Mouse (Mus musculus) liver, embryonic 11.5 days (tissue): Measurements from ENCODE around the gene Tln1. TPM values are rescaled to one million over a fixed set of nuclear protein-coding genes. Genes with fewer than 3 reads are reported as not detected.

Experiments
- ATAC-seq: fragments of 200-750 bp; cut with Nextera tagmentation; replicated peaks from 2 replicates; pipeline ENCODE4 v1.8.0; 2017; ENCODE audit warnings: moderate number of reproducible peaks, mild to moderate bottlenecking, moderate TSS enrichment, moderate library complexity; ENCODE audit not compliant: low FRiP score
- DNase-seq: peaks from one replicate; pipeline ENCODE4 v3.0.0-alpha.2; 2017; ENCODE audit warnings: low spot score
- H3K27ac ChIP-seq: fragments of 300-500 bp; sonication (generic); 2 replicates; pipeline ENCODE4 v1.5.1; 2014; ENCODE audit warnings: mild to moderate bottlenecking, low read depth, low read length, control low read depth
- H3K27me3 ChIP-seq: fragments of 300-500 bp; sonication (generic); replicated peaks from 2 replicates; pipeline ENCODE4 v1.6.1; 2014; ENCODE audit warnings: low read length, mixed read lengths; ENCODE audit not compliant: control insufficient read depth, insufficient read depth
- H3K36me3 ChIP-seq: fragments of 300-500 bp; sonication (generic); 2 replicates; pipeline ENCODE4 v1.6.1; 2014; ENCODE audit warnings: mild to moderate bottlenecking, low read length, moderate library complexity, mixed read lengths; ENCODE audit not compliant: control insufficient read depth, insufficient read depth
- H3K4me1 ChIP-seq: fragments of 300-500 bp; sonication (generic); replicated peaks from 2 replicates; pipeline ENCODE4 v1.6.1; 2014; ENCODE audit warnings: low read length, mixed read lengths; ENCODE audit not compliant: control insufficient read depth, insufficient read depth
- H3K4me2 ChIP-seq: fragments of 300-500 bp; sonication (generic); 2 replicates; pipeline ENCODE4 v1.6.1; 2014; ENCODE audit warnings: mild to moderate bottlenecking, control low read depth, moderate library complexity
- H3K4me3 ChIP-seq: fragments of 300-500 bp; sonication (generic); 2 replicates; pipeline ENCODE4 v1.5.1; 2014; ENCODE audit warnings: low read depth, low read length, control low read depth
- H3K9ac ChIP-seq: fragments of 300-500 bp; sonication (generic); 2 replicates; pipeline ENCODE4 v1.6.1; 2014; ENCODE audit warnings: low read depth, low read length, control low read depth
- H3K9me3 ChIP-seq: fragments of 300-500 bp; sonication (generic); 2 replicates; pipeline ENCODE4 v1.6.1; 2016; ENCODE audit warnings: low read length, inconsistent platforms, mixed read lengths; ENCODE audit not compliant: control insufficient read depth
- WGBS: fragments of 180-500 bp; shearing (Covaris S2); extraction: QIAGEN DNeasy Blood & Tissue Kit; methylation state at CpG from one replicate; pipeline ENCODE4 v1.1.7; 2014; 5-methylcytosine and 5-hydroxymethylcytosine counted together
- polyA plus RNA-seq: library from polyadenylated mRNA; unstranded; fragments of >200 nt; fragmentation: Nextera tagmentation; extraction: Ambion mirVana; gene quantifications from 2 replicates; pipeline ENCODE4 v1.2.1, GENCODE M21; 2014

Tln1 gene
- polyA plus RNA-seq, 1 experiment from 2014 or later = 66.4 TPM

- H3K4me3 ChIP-seq = no peak overlapping the region
- no peak for DNase-seq
- no peaks in the 10 kb centered on the region for H3K9me3 ChIP-seq
- no peak overlapping the region for H3K27ac ChIP-seq
- H3K27me3 ChIP-seq = peaks cover 21% of the 10 kb centered on the region
- H3K4me2 ChIP-seq = no peak overlapping the region
- 76% methylated on average over 9 of the region's 9 CpGs for WGBS
- H3K9ac ChIP-seq = no peak overlapping the region
- peaks cover 10% of the 10 kb centered on the region for H3K4me1 ChIP-seq
- ATAC-seq = no peak
- H3K36me3 ChIP-seq = peaks cover 23% of the 10 kb centered on the region
These were observed 34.0 kb downstream of the Tln1 start for GRCm38 (mm10) chr4:43528487-43528886.

GRCm38 (mm10) chr4:43527880-43528279 lies 34.6 kb downstream of the Tln1 start:
- ATAC-seq = no peak
- Histone ChIP-seq H3K4me2 (no peak overlapping the region), H3K9me3 (no peaks in the 10 kb centered on the region), H3K27ac (no peak overlapping the region), H3K36me3 (peaks cover 17% of the 10 kb centered on the region), H3K4me1 (peaks cover 16% of the 10 kb centered on the region), H3K9ac (no peak overlapping the region), H3K4me3 (no peak overlapping the region), H3K27me3 (peaks cover 27% of the 10 kb centered on the region)
- 68% methylated on average over 5 of the region's 5 CpGs for WGBS
- no peak for DNase-seq

GRCm38 (mm10) chr4:43519956-43520355 lies 42.5 kb downstream of the Tln1 start:
- ATAC-seq = peak; percentile 42; the same call in 1 of the 2 replicates
- WGBS = 18% methylated on average over 6 of the region's 6 CpGs
- Histone ChIP-seq H3K36me3 (no peaks in the 10 kb centered on the region), H3K9me3 (no peaks in the 10 kb centered on the region), H3K4me3 (no peak overlapping the region), H3K27me3 (peaks cover 41% of the 10 kb centered on the region), H3K27ac (no peak overlapping the region), H3K4me2 (peak overlapping the region; percentile 5; the same call in 1 of the 2 replicates), H3K9ac (no peak overlapping the region), H3K4me1 (peaks cover 20% of the 10 kb centered on the region)
- DNase-seq = peak; percentile 78

GRCm38 (mm10) chr4:43519551-43519950 lies 42.9 kb downstream of the Tln1 start:
- H3K27me3 ChIP-seq = peaks cover 37% of the 10 kb centered on the region
- ATAC-seq = no peak

GRCm38 (mm10) chr4:43515764-43516708 lies 46.5 kb downstream of the Tln1 start:
- WGBS = 54% methylated on average over 11 of the region's 11 CpGs
- no peak overlapping the region for H3K27ac ChIP-seq
- H3K9ac ChIP-seq = no peak overlapping the region
- H3K9me3 ChIP-seq = no peaks in the 10 kb centered on the region
- ATAC-seq (no peak), DNase-seq (no peak)
- H3K4me2 ChIP-seq = no peak overlapping the region
- peaks cover 8% of the 10 kb centered on the region for H3K4me1 ChIP-seq
- peaks cover 8% of the 10 kb centered on the region for H3K27me3 ChIP-seq
- H3K36me3 ChIP-seq = no peaks in the 10 kb centered on the region
- no peak overlapping the region for H3K4me3 ChIP-seq

More at GRCm38 (mm10) chr4:43519551-43519950, 42.9 kb downstream of the Tln1 start:
- no peak overlapping the region for H3K4me3 ChIP-seq
- H3K36me3 ChIP-seq = no peaks in the 10 kb centered on the region
- H3K4me2 ChIP-seq = peak overlapping the region; percentile 5; the same call in 1 of the 2 replicates
- H3K9ac ChIP-seq = no peak overlapping the region
- peaks cover 20% of the 10 kb centered on the region for H3K4me1 ChIP-seq
- H3K27ac ChIP-seq = no peak overlapping the region
- no peak for DNase-seq
- H3K9me3 ChIP-seq = no peaks in the 10 kb centered on the region
- WGBS = 36% methylated on average over 10 of the region's 10 CpGs

- DNase-seq (no peak), ATAC-seq (no peak)
- H3K4me1 ChIP-seq = peaks cover 12% of the 10 kb centered on the region
- WGBS = 79% methylated on average over 4 of the region's 4 CpGs
- H3K9ac ChIP-seq = no peak overlapping the region
- no peak overlapping the region for H3K4me2 ChIP-seq
- peaks cover under 1% of the 10 kb centered on the region for H3K27me3 ChIP-seq
- no peaks in the 10 kb centered on the region for H3K9me3 ChIP-seq
- no peak overlapping the region for H3K4me3 ChIP-seq
- no peaks in the 10 kb centered on the region for H3K36me3 ChIP-seq
- no peak overlapping the region for H3K27ac ChIP-seq
These were observed 48.7 kb downstream of the Tln1 start for GRCm38 (mm10) chr4:43513791-43514190.

- no peak overlapping the region for H3K4me2 ChIP-seq
- DNase-seq = no peak
- H3K27me3 ChIP-seq = no peaks in the 10 kb centered on the region; the same call in 1 of the 2 replicates
- H3K27ac ChIP-seq = no peak overlapping the region
- H3K9ac ChIP-seq = no peak overlapping the region
- 78% methylated on average over 4 of the region's 4 CpGs for WGBS
- H3K9me3 ChIP-seq = no peaks in the 10 kb centered on the region
- no peak overlapping the region for H3K4me3 ChIP-seq
- ATAC-seq = no peak
- no peaks in the 10 kb centered on the region for H3K36me3 ChIP-seq
- peaks cover 12% of the 10 kb centered on the region for H3K4me1 ChIP-seq
These were observed 49.2 kb downstream of the Tln1 start for GRCm38 (mm10) chr4:43513300-43513699.

- no peak overlapping the region for H3K27ac ChIP-seq
- peak; percentile 28 for DNase-seq
- H3K4me3 ChIP-seq = no peak overlapping the region
- 58% methylated on average over 7 of the region's 7 CpGs for WGBS
- no peak overlapping the region for H3K9ac ChIP-seq
- peaks cover 16% of the 10 kb centered on the region for H3K4me1 ChIP-seq
- no peaks in the 10 kb centered on the region for H3K36me3 ChIP-seq
- no peak for ATAC-seq
- no peaks in the 10 kb centered on the region for H3K9me3 ChIP-seq
- no peaks in the 10 kb centered on the region; the same call in none of the 2 replicates for H3K27me3 ChIP-seq
- no peak overlapping the region; the same call in 1 of the 2 replicates for H3K4me2 ChIP-seq
These were observed 49.8 kb downstream of the Tln1 start for GRCm38 (mm10) chr4:43512653-43513052.
